Mouse (Mus musculus) testis, adult 2 months (tissue): ENCODE results near the gene Slc37a3.

Experiments
- CTCF ChIP-seq: fragments of 200-500 bp; IDR thresholded peaks from 2 replicates; pipeline ENCODE4 v1.5.1; 2012; ENCODE audit warnings: low read depth, mild to moderate bottlenecking, inconsistent platforms, low read length, moderate library complexity; ENCODE audit not compliant: control insufficient read depth, insufficient read depth, insufficient replicate concordance
- POLR2A ChIP-seq: fragments of 200-500 bp; IDR thresholded peaks from 2 replicates; pipeline ENCODE4 v1.6.1; 2012; ENCODE audit warnings: low read depth, mild to moderate bottlenecking, inconsistent platforms, low read length, moderate library complexity; ENCODE audit not compliant: control insufficient read depth

- TF ChIP-seq CTCF (no peak), POLR2A (no peak)
Observed at GRCm38 (mm10) chr6:39334224-39334623, 43.3 kb downstream of the Slc37a3 start.
